Mouse (Mus musculus) heart, embryonic 13.5 days (tissue): ENCODE data around the gene Ago4. TPM values are rescaled to one million over a fixed set of nuclear protein-coding genes. Genes with fewer than 3 reads are reported as not detected.

ENCODE experiments used
- ATAC-seq: fragments of 200-750 bp; cut with Nextera tagmentation; 2 replicates; pipeline ENCODE4 v1.8.0; 2017; ENCODE audit warnings: moderate TSS enrichment; ENCODE audit not compliant: insufficient number of reproducible peaks, low FRiP score, low TSS enrichment; ENCODE audit errors: extremely low read depth
- H3K27ac ChIP-seq: fragments of 300-500 bp; sonication (generic); replicated peaks from 2 replicates; pipeline ENCODE4 v1.5.1; 2015; ENCODE audit warnings: moderate library complexity, mild to moderate bottlenecking, inconsistent platforms
- H3K27me3 ChIP-seq: fragments of 300-500 bp; sonication (generic); replicated peaks from 2 replicates; pipeline ENCODE4 v1.6.1; 2015; ENCODE audit warnings: mild to moderate bottlenecking, inconsistent platforms
- H3K36me3 ChIP-seq: fragments of 300-500 bp; sonication (generic); 2 replicates; pipeline ENCODE4 v1.6.1; 2015; ENCODE audit warnings: mild to moderate bottlenecking, inconsistent platforms
- H3K4me1 ChIP-seq: fragments of 300-500 bp; sonication (generic); 2 replicates; pipeline ENCODE4 v1.6.1; 2015; ENCODE audit warnings: inconsistent platforms
- H3K4me2 ChIP-seq: fragments of 300-500 bp; sonication (generic); 2 replicates; pipeline ENCODE4 v1.6.1; 2015; ENCODE audit warnings: inconsistent platforms, mild to moderate bottlenecking, moderate library complexity
- H3K4me3 ChIP-seq: fragments of 300-500 bp; sonication (generic); 2 replicates; pipeline ENCODE4 v1.5.1; 2015; ENCODE audit warnings: moderate library complexity, mild to moderate bottlenecking, inconsistent platforms
- H3K9ac ChIP-seq: fragments of 300-500 bp; sonication (generic); 2 replicates; pipeline ENCODE4 v1.6.1; 2015; ENCODE audit warnings: inconsistent platforms, mild to moderate bottlenecking, moderate library complexity
- H3K9me3 ChIP-seq: fragments of 300-500 bp; sonication (generic); 2 replicates; pipeline ENCODE4 v1.6.1; 2016; ENCODE audit warnings: inconsistent platforms
- WGBS: fragments of 180-500 bp; shearing (Covaris S2); methylation state at CpG from one replicate; pipeline ENCODE4 v1.1.7; 2015; ENCODE audit warnings: mixed read lengths; 5-methylcytosine and 5-hydroxymethylcytosine counted together
- microRNA-seq: library from miRNA; unstranded; fragments of <30 nt; microRNA quantifications from one replicate; pipeline ENCODE4, GENCODE M21; 2016
- polyA plus RNA-seq: library from polyadenylated mRNA; unstranded; fragments of >200 nt; fragmentation: Nextera tagmentation; extraction: Ambion mirVana; gene quantifications from 2 replicates; pipeline ENCODE4 v1.2.1, GENCODE M21; 2015

Ago4 gene
- polyA plus RNA-seq, 1 experiment from 2014 or later, result 0.75 TPM

DNA sequence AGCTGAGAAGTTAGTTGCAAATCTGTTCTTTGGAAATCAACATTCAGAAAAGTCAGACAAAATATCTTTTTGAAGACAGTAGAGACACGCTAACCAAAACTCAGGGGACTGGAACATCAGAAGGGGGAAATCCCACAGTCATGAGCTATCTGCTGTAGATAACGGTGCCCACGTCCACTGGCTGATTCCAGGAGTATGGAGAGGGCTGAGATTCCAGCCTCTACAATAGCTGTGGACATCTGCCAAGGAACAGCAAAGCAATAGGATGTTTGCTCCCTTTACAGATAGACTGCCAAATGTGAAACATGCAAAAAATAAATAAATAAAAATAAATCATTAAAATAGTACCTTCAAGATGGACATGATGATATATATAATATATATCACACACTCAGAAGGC is 88.7 kb downstream of the Ago4 start:
- H3K9ac ChIP-seq, result no peak overlapping the region
- H3K4me1 ChIP-seq, result peaks cover 14% of the 10 kb centered on the region
- peaks cover 69% of the 10 kb centered on the region for H3K36me3 ChIP-seq
- ATAC-seq, result no peak
- peak overlapping the region; percentile 31; the same call in 1 of the 2 replicates for H3K4me2 ChIP-seq
- H3K9me3 ChIP-seq, result no peaks in the 10 kb centered on the region
- no peak overlapping the region for H3K4me3 ChIP-seq
- WGBS, result 29% methylated on average over 3 of the region's 3 CpGs
- H3K27me3 ChIP-seq, result no peaks in the 10 kb centered on the region
- no peak overlapping the region for H3K27ac ChIP-seq

Small RNA genes within 50 kb of the gene (microRNA-seq; reads per million reads assigned to microRNA genes)
- not detected for gene Mir7119

Other genes with a start within 250 kb of the Ago4 start
- 4.2 and 4.9 TPM in 2 replicates for gene Col8a2, start 246.7 kb downstream of the Ago4 start, polyA plus RNA-seq
- gene Adprhl2, start 211.8 kb downstream of the Ago4 start, polyA plus RNA-seq, result 40.5 and 44.6 TPM in 2 replicates
- gene Tekt2, start 207.8 kb downstream of the Ago4 start, polyA plus RNA-seq, result 1.7 and 2.4 TPM in 2 replicates
- gene Ago3, start 103.9 kb downstream of the Ago4 start, polyA plus RNA-seq, result 10.4 and 10.6 TPM in 2 replicates
- 2.7 and 2.8 TPM in 2 replicates for gene Ago1, start 64.9 kb downstream of the Ago4 start, polyA plus RNA-seq
- gene Clspn, start 23.5 kb upstream of the Ago4 start, polyA plus RNA-seq, result 22.4 and 24.5 TPM in 2 replicates
- 1.4 and 1.8 TPM in 2 replicates for gene 5730409E04Rik, start 76.3 kb upstream of the Ago4 start, polyA plus RNA-seq
- 372 and 437 TPM in 2 replicates for gene Psmb2, start 144.2 kb upstream of the Ago4 start, polyA plus RNA-seq
- gene Tfap2e, start 202.8 kb upstream of the Ago4 start, polyA plus RNA-seq, result not detected in 2 replicates
- 23.0 and 23.4 TPM in 2 replicates for gene Ncdn, start 220.0 kb upstream of the Ago4 start, polyA plus RNA-seq
- 20.7 and 23.0 TPM in 2 replicates for gene AU040320, start 220.1 kb upstream of the Ago4 start, polyA plus RNA-seq